Mouse (Mus musculus): ENCODE results near the gene Jmjd1c. TPM values are rescaled to one million over a fixed set of nuclear protein-coding genes. Genes with fewer than 3 reads are reported as not detected.

The Jmjd1c gene
- polyA plus RNA-seq, 1 experiment: 31.5 TPM

- no peaks in the 10 kb centered on the region for H3K36me3 ChIP-seq (ENCODE audit: control insufficient read depth, insufficient read depth, low read length)
- H3K4me1 ChIP-seq (replicated peaks; ENCODE audit: control insufficient read depth, insufficient read depth, low read length): no peaks in the 10 kb centered on the region
- H3K4me3 ChIP-seq (ENCODE audit: control insufficient read depth, insufficient read depth, low read length): no peak overlapping the region
- no peak for DNase-seq
- WGBS: 61% methylated on average over 8 of the region's 8 CpGs
- no peaks in the 10 kb centered on the region for H3K27me3 ChIP-seq (ENCODE audit: control insufficient read depth, insufficient read depth, low read length)
- H3K27ac ChIP-seq (ENCODE audit: control insufficient read depth, insufficient read depth, low read length): no peak overlapping the region
- no peak for TF ChIP-seq CTCF (IDR thresholded peaks at IDR 0.05; ENCODE audit: borderline replicate concordance, control insufficient read depth, extremely low read depth, insufficient read depth, low read length, poor library complexity)
- no peak for TF ChIP-seq POLR2A (IDR thresholded peaks at IDR 0.05; ENCODE audit: control insufficient read depth, extremely low read depth, insufficient read depth, low read length, poor library complexity)
Observed at GRCm38 (mm10) chr10:67296482-67297152, 200.7 kb downstream of the Jmjd1c start.

- no peak overlapping the region for H3K4me3 ChIP-seq (ENCODE audit: control insufficient read depth, insufficient read depth, low read length)
- H3K36me3 ChIP-seq (ENCODE audit: control insufficient read depth, insufficient read depth, low read length): no peaks in the 10 kb centered on the region
- 89% methylated on average over 17 of the region's 17 CpGs for WGBS
- H3K27me3 ChIP-seq (ENCODE audit: control insufficient read depth, insufficient read depth, low read length): no peaks in the 10 kb centered on the region
- H3K4me1 ChIP-seq (replicated peaks; ENCODE audit: control insufficient read depth, insufficient read depth, low read length): no peaks in the 10 kb centered on the region
- H3K27ac ChIP-seq (ENCODE audit: control insufficient read depth, insufficient read depth, low read length): peak overlapping the region; percentile 11; the same call in 1 of the 2 replicates
- DNase-seq: no peak
- TF ChIP-seq POLR2A (IDR thresholded peaks at IDR 0.05; ENCODE audit: control insufficient read depth, extremely low read depth, insufficient read depth, low read length, poor library complexity) (no peak), CTCF (IDR thresholded peaks at IDR 0.05; ENCODE audit: borderline replicate concordance, control insufficient read depth, extremely low read depth, insufficient read depth, low read length, poor library complexity) (no peak)
Observed at GRCm38 (mm10) chr10:67297175-67297855, 201.4 kb downstream of the Jmjd1c start.

GRCm38 (mm10) chr10:67298856-67299255, 202.9 kb downstream of the Jmjd1c start:
- WGBS: 57% methylated on average over 5 of the region's 5 CpGs
- Histone ChIP-seq H3K4me3 (ENCODE audit: control insufficient read depth, insufficient read depth, low read length) (no peak overlapping the region), H3K4me1 (replicated peaks; ENCODE audit: control insufficient read depth, insufficient read depth, low read length) (no peaks in the 10 kb centered on the region), H3K27ac (ENCODE audit: control insufficient read depth, insufficient read depth, low read length) (no peak overlapping the region), H3K27me3 (ENCODE audit: control insufficient read depth, insufficient read depth, low read length) (no peaks in the 10 kb centered on the region), H3K36me3 (ENCODE audit: control insufficient read depth, insufficient read depth, low read length) (no peaks in the 10 kb centered on the region)
- DNase-seq: no peak
- TF ChIP-seq CTCF (IDR thresholded peaks at IDR 0.05; ENCODE audit: borderline replicate concordance, control insufficient read depth, extremely low read depth, insufficient read depth, low read length, poor library complexity): no peak
- TF ChIP-seq POLR2A (IDR thresholded peaks at IDR 0.05; ENCODE audit: control insufficient read depth, extremely low read depth, insufficient read depth, low read length, poor library complexity): no peak

GRCm38 (mm10) chr10:67299285-67299684, 203.4 kb downstream of the Jmjd1c start:
- Histone ChIP-seq H3K4me1 (replicated peaks; ENCODE audit: control insufficient read depth, insufficient read depth, low read length) (no peaks in the 10 kb centered on the region), H3K27ac (ENCODE audit: control insufficient read depth, insufficient read depth, low read length) (no peak overlapping the region), H3K36me3 (ENCODE audit: control insufficient read depth, insufficient read depth, low read length) (no peaks in the 10 kb centered on the region), H3K4me3 (ENCODE audit: control insufficient read depth, insufficient read depth, low read length) (no peak overlapping the region), H3K27me3 (ENCODE audit: control insufficient read depth, insufficient read depth, low read length) (no peaks in the 10 kb centered on the region)
- TF ChIP-seq CTCF (IDR thresholded peaks at IDR 0.05; ENCODE audit: borderline replicate concordance, control insufficient read depth, extremely low read depth, insufficient read depth, low read length, poor library complexity) (no peak), POLR2A (IDR thresholded peaks at IDR 0.05; ENCODE audit: control insufficient read depth, extremely low read depth, insufficient read depth, low read length, poor library complexity) (no peak)
- WGBS: 91% methylated on average over 4 of the region's 4 CpGs
- DNase-seq: no peak

GRCm38 (mm10) chr10:67301046-67301445, 205.1 kb downstream of the Jmjd1c start:
- no peak overlapping the region for H3K4me3 ChIP-seq (ENCODE audit: control insufficient read depth, insufficient read depth, low read length)
- no peaks in the 10 kb centered on the region for H3K4me1 ChIP-seq (replicated peaks; ENCODE audit: control insufficient read depth, insufficient read depth, low read length)
- H3K27ac ChIP-seq (ENCODE audit: control insufficient read depth, insufficient read depth, low read length): no peak overlapping the region
- H3K27me3 ChIP-seq (ENCODE audit: control insufficient read depth, insufficient read depth, low read length): no peaks in the 10 kb centered on the region
- no peak for TF ChIP-seq POLR2A (IDR thresholded peaks at IDR 0.05; ENCODE audit: control insufficient read depth, extremely low read depth, insufficient read depth, low read length, poor library complexity)
- no peak for TF ChIP-seq CTCF (IDR thresholded peaks at IDR 0.05; ENCODE audit: borderline replicate concordance, control insufficient read depth, extremely low read depth, insufficient read depth, low read length, poor library complexity)
- no peaks in the 10 kb centered on the region for H3K36me3 ChIP-seq (ENCODE audit: control insufficient read depth, insufficient read depth, low read length)
- 89% methylated on average over 6 of the region's 6 CpGs for WGBS
- no peak for DNase-seq

- Histone ChIP-seq H3K27me3 (ENCODE audit: control insufficient read depth, insufficient read depth, low read length) (no peaks in the 10 kb centered on the region), H3K4me1 (replicated peaks; ENCODE audit: control insufficient read depth, insufficient read depth, low read length) (no peaks in the 10 kb centered on the region), H3K36me3 (ENCODE audit: control insufficient read depth, insufficient read depth, low read length) (no peaks in the 10 kb centered on the region), H3K4me3 (ENCODE audit: control insufficient read depth, insufficient read depth, low read length) (no peak overlapping the region), H3K27ac (ENCODE audit: control insufficient read depth, insufficient read depth, low read length) (no peak overlapping the region)
- no peak for TF ChIP-seq POLR2A (IDR thresholded peaks at IDR 0.05; ENCODE audit: control insufficient read depth, extremely low read depth, insufficient read depth, low read length, poor library complexity)
- no peak for TF ChIP-seq CTCF (IDR thresholded peaks at IDR 0.05; ENCODE audit: borderline replicate concordance, control insufficient read depth, extremely low read depth, insufficient read depth, low read length, poor library complexity)
- WGBS: 34% methylated on average over 2 of the region's 2 CpGs
- DNase-seq: no peak
Observed at GRCm38 (mm10) chr10:67302340-67302739, 206.4 kb downstream of the Jmjd1c start.

Other genes starting within 250 kb of the Jmjd1c start
- gene Reep3, start 820 bp downstream of the Jmjd1c start, polyA plus RNA-seq (2012; rRNA removed): 12.9 and 13.2 TPM in 2 replicates
- gene Nrbf2, start 189.2 kb downstream of the Jmjd1c start, polyA plus RNA-seq (2012; rRNA removed): 8.7 and 11.2 TPM in 2 replicates

Measured in thymus, adult 2 months (tissue).